Mouse (Mus musculus): ENCODE measurements around the gene Sestd1.

Sestd1 gene

DNA sequence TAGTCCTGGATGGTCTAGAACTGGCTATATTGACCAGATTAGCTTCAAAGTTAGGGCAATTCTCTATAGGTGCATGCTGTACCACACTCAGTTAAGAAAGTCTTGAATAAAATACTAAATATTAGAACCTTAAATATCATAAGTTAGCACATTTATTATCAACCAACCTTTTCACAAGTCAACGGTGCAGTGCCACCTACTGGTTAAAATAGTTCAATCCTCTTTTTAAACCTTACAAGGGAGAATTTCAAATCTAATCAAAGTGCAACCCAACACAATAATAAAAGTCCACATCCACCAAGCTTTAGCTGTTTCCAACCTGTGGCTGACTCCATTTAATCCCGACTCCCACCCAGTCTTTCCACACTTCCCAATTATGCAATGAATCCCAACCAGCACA is 76.5 kb downstream of the Sestd1 start:
- DNase-seq = peak; percentile 27 to 62

GRCm38 (mm10) chr2:77201900-77202299 is 78.5 kb downstream of the Sestd1 start:
- no peak for DNase-seq

GRCm38 (mm10) chr2:77200958-77201614 is 79.3 kb downstream of the Sestd1 start:
- no peak for DNase-seq

DNA sequence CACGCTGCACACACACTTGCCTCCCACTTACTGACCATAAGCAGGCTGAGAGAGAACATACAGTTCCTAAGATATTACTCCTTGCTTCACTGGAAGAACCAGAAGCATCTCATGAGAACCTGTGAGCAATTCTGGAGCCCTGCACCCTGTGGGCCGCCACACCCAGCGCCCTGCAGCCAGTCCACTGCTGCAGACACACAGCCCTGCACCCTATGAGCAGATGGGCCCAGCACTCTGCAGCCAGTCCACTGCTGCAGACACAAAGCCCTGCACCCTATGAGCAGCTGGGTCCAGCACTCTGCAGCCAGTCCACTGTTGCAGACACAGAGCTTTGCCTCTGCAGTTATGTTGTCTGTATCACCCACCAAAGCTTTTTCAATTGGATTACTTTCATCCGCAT is 80.0 kb downstream of the Sestd1 start:
- DNase-seq = no peak

- DNase-seq = no peak
Measured at GRCm38 (mm10) chr2:77198246-77198645, 82.1 kb downstream of the Sestd1 start.

DNA sequence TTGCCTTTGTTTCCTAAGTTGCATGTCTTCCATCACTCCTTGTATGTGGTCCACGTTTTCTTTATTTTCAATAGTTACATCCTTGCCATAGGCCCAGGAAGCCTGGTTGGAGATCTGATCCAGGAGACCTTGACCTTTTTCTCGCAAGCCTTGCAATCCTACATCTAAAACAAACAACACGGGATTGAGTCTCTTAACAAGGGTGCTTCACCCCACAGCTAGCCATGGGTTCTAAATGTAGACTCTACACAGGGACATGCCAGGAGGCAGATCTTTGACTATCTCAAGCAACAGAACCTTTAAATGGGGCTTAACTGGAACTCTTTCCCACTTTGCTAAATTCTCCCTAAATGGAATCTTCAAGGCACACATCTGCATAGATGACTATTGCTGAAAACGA is 83.6 kb downstream of the Sestd1 start:
- no peak for DNase-seq

- no peak for DNase-seq
Measured at GRCm38 (mm10) chr2:77195056-77195455, 85.3 kb downstream of the Sestd1 start.

DNA sequence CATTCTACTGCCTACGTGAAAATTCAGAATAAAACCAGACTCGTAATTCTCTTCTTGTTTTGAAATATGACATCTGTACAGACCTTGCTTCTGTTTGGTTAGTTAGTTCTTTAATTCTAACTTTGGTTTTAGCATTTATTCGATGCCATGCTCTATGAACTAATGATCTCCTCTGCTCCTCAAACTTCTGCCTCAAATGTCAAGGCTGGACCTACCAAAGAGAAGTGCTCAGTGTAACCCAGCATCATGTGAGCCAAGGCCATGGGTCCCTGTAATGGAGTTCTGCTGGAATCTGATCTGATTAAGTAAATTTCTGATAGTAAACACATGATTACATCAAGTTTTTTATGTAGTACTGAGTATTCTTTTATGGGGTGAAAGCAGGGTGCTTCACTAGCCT is 88.6 kb downstream of the Sestd1 start:
- no peak for DNase-seq

DNA sequence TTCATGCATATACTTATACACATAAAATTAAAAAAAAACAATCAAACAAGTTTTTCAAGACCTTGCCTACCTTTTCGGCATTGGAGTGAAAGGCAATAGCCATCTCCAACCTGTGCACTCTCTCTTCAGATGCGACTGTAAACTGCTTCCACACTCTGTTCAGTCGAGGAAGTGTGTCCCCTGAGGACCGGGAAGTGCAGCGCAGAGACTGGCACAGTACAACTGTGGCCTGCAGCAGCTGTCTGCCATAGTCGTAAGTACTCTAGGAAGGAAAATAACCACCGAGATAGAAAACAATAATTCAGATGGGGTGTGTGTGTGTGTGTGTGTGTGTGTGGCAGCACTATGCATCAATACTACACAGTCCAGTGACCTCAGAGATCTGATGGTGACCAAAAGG is 89.5 kb downstream of the Sestd1 start:
- no peak for DNase-seq

DNA sequence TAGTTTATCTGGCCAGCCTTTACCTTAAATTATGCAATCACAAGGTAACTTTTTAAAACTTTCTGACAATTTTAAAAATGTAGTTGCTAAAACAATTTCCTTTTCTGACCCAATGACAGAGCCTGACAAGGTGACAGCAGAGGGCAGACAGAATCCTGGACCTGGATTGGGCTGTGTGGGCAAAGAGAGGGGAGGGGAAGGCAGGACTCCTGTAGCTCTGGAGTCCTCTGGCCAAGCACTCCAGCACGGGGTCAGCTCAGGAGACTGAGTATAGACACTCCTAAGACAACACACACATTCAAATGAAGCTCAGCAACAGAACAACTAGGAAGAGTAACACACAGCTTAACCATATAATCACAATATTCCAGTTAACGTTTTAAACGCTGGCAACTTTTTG is 90.1 kb downstream of the Sestd1 start:
- no peak for DNase-seq

DNA sequence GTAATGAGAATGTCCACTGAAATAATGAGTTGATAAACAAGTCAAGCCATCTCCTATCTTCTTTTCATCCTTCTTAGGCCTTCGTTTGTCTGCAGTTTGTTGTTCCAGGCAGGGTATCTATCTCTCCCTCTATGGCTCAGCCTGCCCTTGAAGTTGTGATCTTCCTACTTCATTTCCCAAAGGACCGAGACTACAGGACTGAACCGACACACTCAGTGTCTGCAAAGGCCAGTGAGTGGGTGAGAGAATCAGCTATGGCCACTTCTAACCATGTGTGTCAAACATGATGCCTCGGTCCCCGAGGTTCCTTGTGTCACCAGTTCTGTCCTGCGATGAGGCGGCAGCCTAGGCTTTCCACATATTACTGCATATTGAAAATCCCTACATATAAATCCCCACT is 90.7 kb downstream of the Sestd1 start:
- no peak for DNase-seq

DNA sequence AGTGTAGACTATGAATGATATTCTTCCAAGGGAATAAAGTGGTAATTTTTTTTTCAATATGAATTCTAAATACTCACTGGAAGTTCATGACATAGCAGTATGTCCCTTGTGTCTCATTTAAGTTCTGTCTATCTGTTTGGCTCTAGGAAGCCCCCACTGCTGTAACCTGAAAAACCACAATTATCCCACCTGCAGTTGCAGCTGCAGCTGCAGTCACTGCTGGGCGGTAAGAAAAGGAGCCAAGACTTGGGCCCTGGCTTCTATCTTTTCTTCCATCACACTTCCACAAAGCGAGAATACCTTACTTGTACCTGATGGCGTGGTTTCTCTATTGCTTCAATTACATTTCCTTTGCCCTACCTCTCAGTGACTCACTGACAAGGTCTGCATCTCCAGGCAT is 92.9 kb downstream of the Sestd1 start:
- DNase-seq = no peak

- no peak for DNase-seq
Measured at GRCm38 (mm10) chr2:77186912-77187311, 93.5 kb downstream of the Sestd1 start.

DNA sequence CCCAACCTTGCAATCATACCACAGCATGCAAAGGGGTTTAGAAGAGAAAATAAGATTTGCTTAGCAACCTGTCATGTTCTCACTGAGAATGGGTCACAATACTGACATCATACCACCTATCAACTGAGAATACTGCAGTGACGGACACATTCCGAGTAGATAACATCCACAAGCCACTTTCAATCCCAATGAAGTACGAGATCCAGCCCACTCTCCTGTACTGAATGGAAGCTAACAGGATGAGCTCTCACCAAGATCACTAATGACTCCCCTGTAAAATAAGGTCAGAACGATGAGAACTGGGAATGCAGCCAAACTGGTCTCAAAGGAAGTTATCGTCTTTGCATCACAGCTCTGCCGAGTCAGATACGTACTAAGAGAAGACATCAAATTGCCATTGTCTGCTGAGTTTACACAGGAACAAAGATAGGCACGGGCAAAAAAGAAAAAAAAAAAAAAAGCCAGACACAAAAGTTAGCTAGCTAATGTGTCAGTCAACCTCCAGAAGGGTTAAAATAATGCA is 96.3 kb downstream of the Sestd1 start:
- DNase-seq = peak; percentile 35 to 36

DNA sequence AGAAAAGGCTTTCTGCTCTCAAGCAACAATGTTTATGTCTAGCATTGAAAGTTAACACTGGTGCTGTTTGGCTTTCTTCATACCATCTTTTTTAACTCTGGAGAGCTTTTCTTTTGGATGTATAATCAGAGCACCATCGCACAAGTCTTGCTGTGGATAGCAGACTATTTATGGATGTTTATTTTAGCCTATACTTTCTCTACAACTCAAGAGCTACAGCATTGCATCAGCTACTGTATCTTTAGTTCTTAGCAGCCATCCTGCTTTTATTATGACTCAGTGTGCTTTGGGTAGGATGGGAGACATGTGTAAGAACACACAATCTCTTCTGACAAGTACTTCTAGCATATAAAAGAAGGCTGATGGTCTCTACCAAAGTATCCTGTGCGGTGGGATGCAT is 96.7 kb downstream of the Sestd1 start:
- no peak for DNase-seq

DNA sequence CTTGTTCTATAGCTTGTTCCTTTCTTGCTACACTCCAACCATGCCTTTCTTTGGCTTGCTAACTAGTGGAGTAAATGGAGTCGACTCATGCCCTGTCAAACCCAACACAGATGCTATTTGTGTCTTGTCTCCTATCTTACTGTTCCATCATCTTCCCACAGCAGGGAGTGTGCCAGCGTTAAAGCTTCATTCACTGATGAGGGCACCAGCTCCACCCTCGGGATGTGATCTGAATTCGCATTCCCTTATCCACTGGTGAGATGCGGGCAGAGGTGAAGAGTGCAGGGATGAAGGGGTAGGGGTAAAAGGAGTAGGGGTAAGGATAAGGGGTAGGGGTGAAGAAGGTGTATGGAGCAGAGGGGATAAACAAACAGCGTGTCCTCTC is 97.4 kb downstream of the Sestd1 start:
- DNase-seq = no peak

- DNase-seq = no peak
Measured at GRCm38 (mm10) chr2:77182271-77182995, 98.0 kb downstream of the Sestd1 start.

GRCm38 (mm10) chr2:77177472-77177871 is 102.9 kb downstream of the Sestd1 start:
- DNase-seq = no peak

GRCm38 (mm10) chr2:77176413-77176812 is 104.0 kb downstream of the Sestd1 start:
- no peak for DNase-seq

DNA sequence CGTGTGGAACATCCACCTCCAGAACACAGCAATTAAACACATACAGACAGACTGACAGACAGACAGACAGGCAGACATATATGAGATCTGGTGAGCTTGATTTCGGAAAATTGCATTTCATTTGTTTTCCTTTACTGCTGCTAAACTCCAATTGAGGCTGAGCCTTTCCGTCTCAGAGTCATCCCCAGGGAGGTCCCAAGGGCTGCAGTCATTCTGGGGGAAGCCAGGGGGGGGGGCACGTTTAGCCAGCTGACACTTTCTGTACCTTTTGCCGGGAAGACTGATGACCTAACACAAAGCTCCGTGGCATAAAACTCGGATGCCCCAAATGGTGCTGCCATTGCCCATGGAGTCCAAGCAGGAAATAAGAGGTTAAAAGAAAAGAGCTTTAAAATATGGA is 105.0 kb downstream of the Sestd1 start:
- DNase-seq = no peak

DNA sequence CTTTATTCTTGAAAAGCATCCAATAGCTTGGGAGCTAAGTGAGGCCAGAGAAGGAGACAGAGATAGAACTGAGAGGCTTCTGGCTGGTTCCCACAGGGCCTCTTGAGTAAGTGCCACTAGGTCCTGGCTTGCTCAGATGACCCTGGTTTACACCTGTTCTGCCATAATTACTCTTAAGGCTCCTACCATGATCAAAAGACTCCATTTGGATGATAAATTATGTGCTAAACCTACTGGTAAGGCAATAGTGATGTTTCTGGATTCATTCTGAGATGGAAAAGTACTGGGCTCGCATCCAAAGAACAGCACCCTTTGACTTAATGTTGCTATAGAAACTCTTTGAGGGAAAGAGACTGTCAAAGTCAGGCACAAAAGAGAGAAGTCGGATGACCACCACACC is 106.1 kb downstream of the Sestd1 start:
- DNase-seq = peak; percentile 19 to 21

- no peak for DNase-seq
Measured at GRCm38 (mm10) chr2:77173821-77174220, 106.6 kb downstream of the Sestd1 start.

DNA sequence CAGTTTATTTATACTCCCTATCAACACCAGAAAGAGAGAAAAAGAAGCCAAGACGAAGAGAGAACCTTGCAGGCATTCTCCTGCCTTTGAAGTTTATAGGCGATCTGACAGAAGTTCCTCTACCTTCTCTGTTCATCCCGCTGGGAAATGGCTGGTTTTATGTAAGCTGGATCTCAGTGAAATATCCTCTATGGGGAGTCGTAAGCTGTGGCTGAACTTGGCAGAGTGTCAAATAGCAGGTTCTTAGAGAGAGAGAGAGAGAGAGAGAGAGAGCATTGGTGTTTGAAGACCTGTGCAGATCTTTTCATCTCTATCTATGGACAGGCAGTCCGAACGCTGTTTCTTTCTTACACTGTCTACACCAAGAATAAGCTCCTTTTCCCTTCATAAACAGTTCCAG is 107.0 kb downstream of the Sestd1 start:
- peak; percentile 34 to 48 for DNase-seq

- DNase-seq = peak; percentile 9 to 15
Measured at GRCm38 (mm10) chr2:77172241-77172671, 108.1 kb downstream of the Sestd1 start.

Measured in cerebellum, postnatal 10 days (tissue).